Mouse (Mus musculus): ENCODE measurements around the gene Lrit2.
A peak's percentile ranks its signal among the peaks of the same experiment; 100 is the strongest.

Gene Lrit2

GRCm38 (mm10) chr14:37067629-37068028 lies at the start of gene Lrit2:
Lrit2 (plus strand) TSS chr14:37067929.
- no peak for DNase-seq (ENCODE audit: low spot score)

DNA sequence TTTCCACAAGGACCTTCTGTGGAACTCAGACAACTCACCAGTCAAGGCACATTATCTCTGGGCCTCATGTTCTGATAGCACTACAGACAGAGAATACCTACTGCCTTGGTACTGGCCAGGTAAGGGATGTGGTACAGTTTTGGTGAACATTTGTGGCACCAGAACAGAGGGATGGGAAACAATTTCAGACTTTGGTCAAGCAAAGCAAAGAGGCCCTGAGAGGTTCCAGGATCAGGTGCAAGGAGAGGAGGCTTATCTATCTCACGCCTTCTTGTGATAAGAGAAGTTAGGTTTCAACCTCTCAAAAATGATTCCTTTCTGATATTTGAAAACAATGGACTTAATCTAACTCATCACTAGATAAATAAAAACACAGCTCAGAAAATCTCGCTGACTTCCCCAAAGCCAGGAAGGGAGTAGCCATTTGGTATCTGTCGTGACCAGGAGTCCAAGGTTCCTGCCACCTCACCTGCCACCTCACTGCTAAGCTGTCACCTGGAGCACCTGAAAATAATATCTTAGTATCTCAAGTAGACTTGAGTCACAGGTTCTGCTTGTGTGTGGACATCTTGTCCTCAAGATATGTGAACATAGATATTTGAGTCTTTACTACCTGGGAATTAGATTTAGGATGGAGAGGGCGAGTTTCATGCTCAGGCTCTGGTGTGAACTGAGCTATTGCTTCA lies 40.3 kb upstream of the Lrit2 start:
- DNase-seq (ENCODE audit: low spot score), result no peak

DNA sequence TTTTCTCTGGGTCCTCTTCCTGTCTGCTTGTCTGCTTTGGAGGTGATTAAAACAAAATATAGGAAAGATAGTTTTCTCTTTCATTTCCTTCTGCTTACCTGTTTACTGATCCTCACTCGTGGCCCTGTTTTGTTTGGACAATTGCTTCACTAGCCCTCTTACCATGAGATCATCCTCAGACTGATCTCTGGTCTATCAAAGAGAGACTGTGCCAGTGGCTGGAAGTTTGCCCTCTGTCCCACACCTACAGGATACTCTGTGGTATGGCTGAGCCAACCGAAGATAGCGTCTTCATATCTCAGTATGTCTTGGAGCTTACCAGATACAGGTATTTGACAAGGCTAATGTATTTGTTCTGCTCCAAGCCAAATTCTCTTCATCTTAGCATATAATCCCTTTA lies 39.8 kb upstream of the Lrit2 start:
- no peak for DNase-seq (ENCODE audit: low spot score)

DNA sequence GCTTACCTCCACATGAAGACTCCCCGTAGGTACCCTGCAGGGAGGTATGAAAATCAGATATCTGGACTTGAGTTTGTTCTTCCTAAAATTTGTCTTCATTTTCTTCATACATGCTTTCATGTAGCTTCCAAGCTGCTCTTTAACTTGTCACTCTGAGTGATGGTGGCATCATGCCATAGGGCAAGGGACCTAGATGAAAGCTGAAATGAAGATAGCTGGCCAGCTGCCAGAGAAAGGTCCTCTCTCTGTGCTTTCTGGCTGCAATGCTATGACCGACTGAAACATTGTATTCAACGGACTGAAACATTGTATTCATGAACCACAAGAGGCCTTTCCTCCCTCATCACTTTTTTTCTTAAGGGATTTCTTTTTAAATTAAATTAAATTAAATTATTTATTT lies 39.2 kb upstream of the Lrit2 start:
- DNase-seq (ENCODE audit: low spot score), result no peak

GRCm38 (mm10) chr14:37032481-37033104 lies 35.1 kb upstream of the Lrit2 start:
- no peak for DNase-seq (ENCODE audit: low spot score)

DNA sequence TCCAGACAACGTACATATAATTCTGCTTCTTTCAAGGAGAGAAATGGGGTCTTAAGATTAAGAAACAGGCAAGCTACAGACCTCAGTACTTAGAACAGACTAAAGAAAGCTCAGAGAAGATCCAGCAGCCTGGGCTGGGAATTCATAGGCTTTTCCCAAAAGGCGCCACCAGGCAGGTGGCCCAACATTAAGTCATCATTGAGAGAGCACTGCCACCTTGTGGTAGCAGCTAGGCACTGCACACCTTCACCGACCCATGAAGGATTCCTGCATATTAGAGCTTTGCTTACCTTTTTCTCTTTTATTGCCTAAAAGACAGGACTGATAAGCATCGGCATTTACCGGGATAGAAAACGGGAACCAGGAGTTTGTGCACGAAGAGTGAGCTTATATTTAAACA lies 34.5 kb upstream of the Lrit2 start:
- peak; percentile 59 for DNase-seq (ENCODE audit: low spot score)

- no peak for DNase-seq (ENCODE audit: low spot score)
Observed at GRCm38 (mm10) chr14:37034432-37034831, 33.3 kb upstream of the Lrit2 start.

DNA sequence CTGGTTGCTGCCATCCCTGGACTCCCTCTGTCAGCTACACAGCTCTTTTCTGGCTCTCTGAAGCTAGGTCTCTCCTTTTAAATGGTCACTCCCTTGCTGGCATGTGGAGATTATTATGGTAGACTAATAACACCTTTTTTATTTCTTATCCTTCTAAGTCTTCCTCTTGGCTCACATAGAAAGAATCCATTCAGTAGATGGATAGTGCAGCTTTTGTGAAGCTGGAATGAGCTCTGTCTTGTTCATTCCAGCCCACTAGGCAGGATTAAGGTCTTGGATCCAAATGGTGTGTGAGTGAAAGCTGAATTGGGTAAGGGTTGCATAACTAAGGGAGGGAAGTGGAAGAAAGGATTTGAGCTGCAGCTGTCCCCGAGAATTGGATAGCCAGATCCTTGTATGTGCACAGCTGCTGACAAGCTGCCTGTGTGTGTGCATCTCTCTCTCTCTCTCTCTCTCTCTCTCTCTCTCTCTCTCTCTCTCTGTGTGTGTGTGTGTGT lies 18.8 kb upstream of the Lrit2 start, which contains the start of gene Rgr:
Gene Rgr, minus strand, starts transcription at position 51 of the 497 bp plus-strand sequence.
- DNase-seq (ENCODE audit: low spot score), result no peak

DNA sequence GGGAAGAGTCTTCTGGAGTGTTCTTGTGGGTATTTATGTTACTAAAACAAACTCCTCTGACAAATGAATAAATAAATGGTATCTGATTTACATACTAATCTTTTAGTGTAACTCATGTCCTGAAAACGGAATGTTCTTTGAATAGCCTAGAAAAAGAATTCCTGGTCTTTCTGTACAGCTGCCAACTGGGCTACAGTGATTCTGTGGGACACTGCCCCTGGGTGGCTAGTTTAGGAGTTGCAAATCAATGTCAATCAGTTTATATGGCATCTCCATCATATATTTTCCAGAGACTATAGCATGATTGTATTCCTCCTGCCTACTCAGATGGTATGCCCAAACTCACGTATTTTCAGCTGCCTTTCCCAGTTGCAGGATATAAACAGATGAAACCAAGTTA lies 2.9 kb upstream of the Lrit2 start:
- no peak for DNase-seq (ENCODE audit: low spot score)

DNA sequence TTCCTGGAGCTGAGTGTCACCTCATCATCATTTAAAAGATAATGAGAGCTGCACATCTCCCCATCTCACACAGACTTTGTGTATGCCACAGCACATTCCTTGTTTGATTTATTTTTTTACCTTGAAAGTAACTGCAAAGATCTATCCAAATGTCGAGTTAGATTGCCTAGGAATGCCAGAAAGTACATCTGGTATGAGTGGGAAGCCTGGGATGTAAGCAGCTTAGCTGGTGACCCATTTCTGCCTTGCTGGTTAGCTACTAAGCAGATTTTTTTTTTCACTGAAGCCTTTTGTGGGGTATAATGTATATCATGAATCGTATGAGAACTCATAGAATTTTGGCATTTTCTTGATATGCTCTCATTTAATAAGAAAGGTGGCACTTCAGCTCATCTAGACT lies 1.1 kb upstream of the Lrit2 start:
- DNase-seq (ENCODE audit: low spot score), result no peak

- peak; percentile 3 for DNase-seq (ENCODE audit: low spot score)
Observed at GRCm38 (mm10) chr14:37068516-37068915, 787 bp downstream of the Lrit2 start.

DNA sequence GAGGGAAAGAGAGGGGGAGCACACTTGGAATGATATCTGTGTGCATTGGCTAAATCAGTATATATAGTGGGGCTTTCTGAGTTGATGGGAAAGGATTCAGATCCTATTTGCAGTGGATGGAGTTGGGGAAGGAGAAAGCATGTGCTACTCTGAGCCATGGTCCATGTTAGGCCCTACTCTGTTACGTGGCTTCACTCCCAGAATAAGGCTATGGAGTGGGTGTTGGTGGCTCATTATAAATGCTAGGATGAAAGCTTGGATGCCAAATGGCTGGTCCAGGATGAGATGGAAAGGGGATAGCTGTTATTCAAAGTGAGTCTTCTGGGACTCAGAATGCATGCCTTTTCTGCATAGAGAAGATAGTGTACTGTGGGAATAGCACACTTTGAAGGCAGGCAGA lies 13.0 kb downstream of the Lrit2 start:
- DNase-seq (ENCODE audit: low spot score), result no peak

- no peak for DNase-seq (ENCODE audit: low spot score)
Observed at GRCm38 (mm10) chr14:37083755-37084154, 16.0 kb downstream of the Lrit2 start.

- no peak for DNase-seq (ENCODE audit: low spot score)
Observed at GRCm38 (mm10) chr14:37094436-37094835, 26.7 kb downstream of the Lrit2 start.

DNA sequence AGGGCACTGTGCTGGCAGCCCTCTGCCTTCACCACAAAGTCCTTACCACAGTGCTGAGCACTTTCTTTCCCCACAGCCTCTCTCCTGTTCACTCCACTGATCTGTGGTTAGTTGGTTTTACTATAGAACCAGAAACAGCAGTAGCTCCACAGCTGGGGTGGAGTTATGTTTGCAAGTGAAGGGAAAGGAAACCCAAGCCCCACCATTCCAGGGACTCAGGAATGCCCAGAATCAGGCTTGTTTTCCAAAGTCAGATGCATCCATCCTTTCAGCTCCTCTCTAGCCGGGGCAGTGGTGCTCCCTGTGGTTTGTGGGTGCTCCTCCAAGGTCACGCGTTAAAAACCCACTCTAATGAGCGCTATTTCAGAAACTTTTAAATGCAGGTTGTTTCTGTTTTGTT lies 27.8 kb downstream of the Lrit2 start:
- no peak for DNase-seq (ENCODE audit: low spot score)

GRCm38 (mm10) chr14:37097956-37098530 lies 30.3 kb downstream of the Lrit2 start, which contains the start of gene Cdhr1:
Cdhr1 (minus strand) TSS chr14:37098347.
- DNase-seq (ENCODE audit: low spot score), result no peak

DNA sequence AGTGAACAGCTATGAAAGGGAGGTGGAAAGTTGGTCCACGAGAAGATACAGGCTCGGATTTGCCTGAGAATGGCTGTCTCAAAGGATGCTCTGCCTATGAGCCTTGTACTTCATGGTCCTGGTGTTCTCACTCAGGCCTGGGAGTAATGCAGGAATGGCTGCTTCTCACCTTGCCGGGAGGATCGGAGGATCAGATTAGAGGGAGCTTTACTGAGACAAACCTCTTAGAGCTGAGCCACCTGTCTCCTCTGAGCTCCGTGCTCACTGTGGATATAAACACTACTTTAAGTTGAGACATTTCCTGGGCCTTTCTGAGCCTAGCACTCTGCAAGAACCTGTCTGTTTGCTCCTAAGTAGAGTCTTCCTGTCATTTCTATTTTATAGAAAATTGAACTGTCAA lies 33.8 kb downstream of the Lrit2 start:
- no peak for DNase-seq (ENCODE audit: low spot score)

- no peak for DNase-seq (ENCODE audit: low spot score)
Observed at GRCm38 (mm10) chr14:37102484-37102883, 34.8 kb downstream of the Lrit2 start.

DNA sequence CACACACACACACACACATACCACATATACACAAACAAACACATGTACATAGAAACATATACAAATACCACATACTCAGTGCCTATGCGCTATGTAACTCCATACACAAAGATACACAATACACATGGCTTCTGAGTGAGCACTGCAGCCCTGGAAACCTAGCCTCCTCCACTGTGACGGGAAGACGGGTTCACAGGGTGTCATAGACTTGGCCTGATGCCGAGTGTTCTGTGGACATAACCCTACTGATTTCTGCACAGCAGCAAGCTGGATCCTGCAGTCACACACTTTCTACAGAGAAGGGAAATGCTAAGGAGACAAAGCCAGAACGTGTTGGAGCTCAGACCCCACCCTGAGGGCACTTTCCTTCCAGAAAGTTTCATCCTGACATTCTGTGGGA lies 37.0 kb downstream of the Lrit2 start:
- no peak for DNase-seq (ENCODE audit: low spot score)

DNA sequence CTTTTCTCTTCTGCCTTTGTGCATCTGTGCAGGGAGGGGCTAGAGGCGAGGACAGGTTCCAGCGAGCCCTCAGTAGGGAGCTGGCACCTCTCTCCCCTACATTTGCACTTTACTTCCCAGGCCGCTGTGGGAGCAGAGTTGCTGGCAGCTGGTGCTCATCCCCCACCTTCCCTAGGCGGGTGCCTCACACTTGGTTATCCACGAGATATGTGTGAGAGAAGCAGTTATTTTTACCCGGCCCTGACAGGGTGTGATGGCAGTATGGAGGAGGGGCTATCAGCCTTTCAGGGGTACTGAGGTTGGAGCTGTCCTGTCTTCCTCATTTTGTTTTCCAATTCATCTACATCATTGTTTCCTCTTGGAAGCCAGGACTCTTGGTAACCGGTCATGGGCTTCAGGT lies 38.1 kb downstream of the Lrit2 start:
- DNase-seq (ENCODE audit: low spot score), result no peak

- no peak for DNase-seq (ENCODE audit: low spot score)
Observed at GRCm38 (mm10) chr14:37109460-37109859, 41.7 kb downstream of the Lrit2 start.

GRCm38 (mm10) chr14:37109975-37110374 lies 42.2 kb downstream of the Lrit2 start:
- no peak for DNase-seq (ENCODE audit: low spot score)

DNA sequence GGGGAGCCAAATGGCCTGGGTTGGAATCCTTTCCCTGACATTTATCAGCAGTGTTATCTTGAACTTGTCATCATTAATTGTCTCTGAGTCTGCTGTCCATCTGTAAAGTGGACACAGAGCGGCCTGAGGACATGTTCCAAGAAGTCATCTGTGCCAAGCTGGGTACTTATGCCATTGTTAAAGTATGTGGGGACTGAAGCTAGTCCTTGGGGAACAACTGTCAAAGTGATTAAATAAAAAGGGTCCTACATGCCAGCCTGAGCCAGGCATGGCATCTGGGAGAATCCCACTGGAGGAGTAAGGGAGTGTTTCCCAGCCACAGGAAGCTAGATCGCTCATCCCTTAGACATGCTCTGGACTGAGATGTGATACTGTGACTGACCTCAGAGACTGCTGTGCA lies 42.7 kb downstream of the Lrit2 start:
- no peak for DNase-seq (ENCODE audit: low spot score)

All from lung, postnatal 25 days (tissue).